Mouse (Mus musculus) frontal cortex, postnatal 10 days (tissue): ENCODE data around the gene Bfar.
A peak's percentile ranks its signal among the peaks of the same experiment; 100 is the strongest.
"Not testable (repeated sequence)": the region's sequence is repeated elsewhere in the genome, so short reads cannot be mapped to it uniquely, and the experiment has no call there.

Source experiments
- DNase-seq, 2 experiments: peaks; one replicate each; pipeline ENCODE4 v3.0.0; 2022; ENCODE audit warnings: low spot score in 2 of 2, mixed read lengths in 1 of 2

The Bfar gene

GRCm38 (mm10) chr16:13671685-13672385 is at the start of gene Bfar, which contains the start of gene 3110001I22Rik:
Gene Bfar, plus strand, starts transcription at chr16:13671858.
Gene 3110001I22Rik, plus strand, starts transcription at chr16:13671929.
- peak; percentile 86 to 87 for DNase-seq

- DNase-seq = no peak
Measured at GRCm38 (mm10) chr16:13628345-13628744, 43.3 kb upstream of the Bfar start.

- not testable (repeated sequence) for DNase-seq
Measured at GRCm38 (mm10) chr16:13638198-13638597, 33.5 kb upstream of the Bfar start.

- DNase-seq = no peak
Measured at GRCm38 (mm10) chr16:13639508-13639907, 32.1 kb upstream of the Bfar start.

GRCm38 (mm10) chr16:13640064-13640463 is 31.6 kb upstream of the Bfar start:
- no peak for DNase-seq

GRCm38 (mm10) chr16:13644474-13644873 is 27.2 kb upstream of the Bfar start:
- no peak for DNase-seq

- DNase-seq = no peak
Measured at GRCm38 (mm10) chr16:13645930-13646329, 25.7 kb upstream of the Bfar start.

- no peak for DNase-seq
Measured at GRCm38 (mm10) chr16:13658886-13659285, 12.8 kb upstream of the Bfar start.

GRCm38 (mm10) chr16:13660736-13661135 is 10.9 kb upstream of the Bfar start:
- DNase-seq = no peak

- peak; percentile 87 to 92 for DNase-seq
Measured at GRCm38 (mm10) chr16:13667878-13668343, 3.7 kb upstream of the Bfar start, which contains the start of gene Parn. Gene Parn, minus strand, starts transcription at chr16:13668170.

GRCm38 (mm10) chr16:13668402-13669108 is 3.1 kb upstream of the Bfar start:
- peak in 1 of 2 experiments; percentile 10 for DNase-seq

- no peak for DNase-seq
Measured at GRCm38 (mm10) chr16:13669282-13669681, 2.4 kb upstream of the Bfar start.

GRCm38 (mm10) chr16:13670896-13671295 is 762 bp upstream of the Bfar start:
- DNase-seq = not testable (repeated sequence)

GRCm38 (mm10) chr16:13672386-13672898 is 784 bp downstream of the Bfar start:
- DNase-seq = peak; percentile 28 to 32

- DNase-seq = no peak
Measured at GRCm38 (mm10) chr16:13673114-13673513, 1.5 kb downstream of the Bfar start.

GRCm38 (mm10) chr16:13674511-13674910 is 2.9 kb downstream of the Bfar start:
- DNase-seq = no peak

GRCm38 (mm10) chr16:13678601-13679319 is 7.1 kb downstream of the Bfar start:
- DNase-seq = no peak

GRCm38 (mm10) chr16:13698998-13699397 is 27.3 kb downstream of the Bfar start:
- DNase-seq = no peak

- no peak for DNase-seq
Measured at GRCm38 (mm10) chr16:13702184-13702583, 30.5 kb downstream of the Bfar start.

- DNase-seq = no peak
Measured at GRCm38 (mm10) chr16:13704676-13705075, 33.0 kb downstream of the Bfar start.

GRCm38 (mm10) chr16:13714910-13715309 is 43.3 kb downstream of the Bfar start:
- no peak for DNase-seq
